Mouse (Mus musculus) heart, postnatal 0 days (tissue): ENCODE results near the gene Lix1l. TPM values are rescaled to one million over a fixed set of nuclear protein-coding genes. Genes with fewer than 3 reads are reported as not detected.

Source experiments
- ATAC-seq: fragments of 200-750 bp; cut with Nextera tagmentation; 2 replicates; pipeline ENCODE4 v1.8.0; 2017; ENCODE audit warnings: low read depth, moderate number of reproducible peaks, moderate library complexity; ENCODE audit not compliant: insufficient read depth
- DNase-seq: peaks from one replicate; pipeline ENCODE4 v3.0.0-alpha.2; 2016; ENCODE audit warnings: low spot score
- H3K27ac ChIP-seq: fragments of 300-500 bp; sonication (generic); 2 replicates; pipeline ENCODE4 v1.5.1; 2014; ENCODE audit warnings: low read depth, mild to moderate bottlenecking
- H3K27me3 ChIP-seq: fragments of 300-500 bp; sonication (generic); 2 replicates; pipeline ENCODE4 v1.6.1; 2014; ENCODE audit warnings: low read length, mixed read lengths; ENCODE audit not compliant: control insufficient read depth, insufficient read depth
- H3K36me3 ChIP-seq: fragments of 300-500 bp; sonication (generic); replicated peaks from 2 replicates; pipeline ENCODE4 v1.6.1; 2014; ENCODE audit warnings: low read length, mixed read lengths; ENCODE audit not compliant: control insufficient read depth, insufficient read depth
- H3K4me1 ChIP-seq: fragments of 300-500 bp; sonication (generic); 2 replicates; pipeline ENCODE4 v1.6.1; 2014; ENCODE audit warnings: antibody characterized with exemption; ENCODE audit not compliant: control insufficient read depth, insufficient read depth
- H3K4me2 ChIP-seq: fragments of 300-500 bp; sonication (generic); 2 replicates; pipeline ENCODE4 v1.6.1; 2014; ENCODE audit warnings: low read depth, mild to moderate bottlenecking, low read length, moderate library complexity
- H3K4me3 ChIP-seq: fragments of 300-500 bp; sonication (generic); 2 replicates; pipeline ENCODE4 v1.5.1; 2014; ENCODE audit warnings: low read depth, low read length
- H3K9ac ChIP-seq: fragments of 300-500 bp; sonication (generic); replicated peaks from 2 replicates; pipeline ENCODE4 v1.6.1; 2014; ENCODE audit warnings: low read depth, low read length, mixed read lengths
- H3K9me3 ChIP-seq: fragments of 300-500 bp; sonication (generic); replicated peaks from 2 replicates; pipeline ENCODE4 v1.6.1; 2016; ENCODE audit warnings: low read length; ENCODE audit not compliant: control insufficient read depth
- CTCF ChIP-seq: IDR thresholded peaks from 2 replicates; pipeline ENCODE4 v1.5.1; 2016; ENCODE audit warnings: antibody characterized with exemption, control low read depth, low read depth
- EP300 ChIP-seq: IDR thresholded peaks from 2 replicates; pipeline ENCODE4 v1.6.1; 2016; ENCODE audit warnings: antibody characterized with exemption, low read depth
- WGBS: fragments of 180-500 bp; shearing (Covaris S2); extraction: QIAGEN DNeasy Blood & Tissue Kit; methylation state at CpG from one replicate; pipeline ENCODE4 v1.1.7; 2014; 5-methylcytosine and 5-hydroxymethylcytosine counted together
- polyA plus RNA-seq: library from polyadenylated mRNA; unstranded; fragments of >200 nt; fragmentation: Nextera tagmentation; extraction: Ambion mirVana; gene quantifications from 2 replicates; pipeline ENCODE4 v1.2.1, GENCODE M21; 2015
- total RNA-seq: library from RNA; depleted of rRNA; stranded (reverse); fragments of >200 nt; gene quantifications from 2 replicates; pipeline ENCODE4 v1.2.3, GENCODE M21; 2014; ENCODE audit warnings: low replicate concordance; rRNA removed

Gene Lix1l
- total and polyA plus RNA-seq, 2 experiments from 2014 or later: 3.6 to 50.6 TPM

GRCm38 (mm10) chr3:96673514-96673913 is 72.6 kb downstream of the Lix1l start:
- H3K9me3 ChIP-seq: no peaks in the 10 kb centered on the region
- H3K4me2 ChIP-seq: no peak overlapping the region
- WGBS: 56% methylated on average over 4 of the region's 4 CpGs
- TF ChIP-seq EP300: no peak
- no peak overlapping the region for H3K4me3 ChIP-seq
- no peak overlapping the region for H3K27ac ChIP-seq
- H3K4me1 ChIP-seq: no peaks in the 10 kb centered on the region
- no peak overlapping the region for H3K9ac ChIP-seq
- ATAC-seq (no peak), DNase-seq (no peak)
- H3K36me3 ChIP-seq: no peaks in the 10 kb centered on the region
- H3K27me3 ChIP-seq: 0 out of 2 replicates have a peak, but pooled peaks cover 8% of the 10 kb centered on the region

DNA sequence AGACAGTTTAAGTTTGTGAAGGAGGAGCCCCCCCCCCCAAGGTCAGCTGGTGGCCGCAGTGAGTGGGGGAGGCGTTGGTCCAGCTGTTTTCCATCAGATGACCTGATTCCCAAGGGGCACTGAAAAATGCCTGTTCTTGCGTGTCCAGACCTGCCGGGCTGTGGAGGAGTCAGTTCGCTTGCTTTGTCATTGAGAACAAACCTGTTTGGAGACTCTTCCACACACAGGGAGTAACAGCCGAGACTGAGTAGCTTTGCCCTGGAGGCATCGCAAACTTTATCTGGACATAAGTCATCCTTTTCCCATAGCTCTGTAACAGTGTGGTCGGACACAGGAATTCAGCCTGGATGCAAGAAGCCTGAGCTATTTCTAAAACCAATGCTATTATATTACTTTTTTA is 73.5 kb downstream of the Lix1l start:
- H3K27me3 ChIP-seq: peaks cover 8% of the 10 kb centered on the region; the same call in 1 of the 2 replicates
- no peak overlapping the region for H3K4me3 ChIP-seq
- 57% methylated on average over 8 of the region's 8 CpGs for WGBS
- no peaks in the 10 kb centered on the region for H3K36me3 ChIP-seq
- no peaks in the 10 kb centered on the region for H3K4me1 ChIP-seq
- no peak overlapping the region for H3K27ac ChIP-seq
- no peak for ATAC-seq
- no peaks in the 10 kb centered on the region for H3K9me3 ChIP-seq
- DNase-seq: no peak
- no peak for TF ChIP-seq CTCF
- no peak for TF ChIP-seq EP300
- no peak overlapping the region for H3K9ac ChIP-seq
- H3K4me2 ChIP-seq: no peak overlapping the region

GRCm38 (mm10) chr3:96675171-96675570 is 74.2 kb downstream of the Lix1l start:
- no peaks in the 10 kb centered on the region for H3K9me3 ChIP-seq
- H3K9ac ChIP-seq: no peak overlapping the region
- no peaks in the 10 kb centered on the region for H3K4me1 ChIP-seq
- H3K27me3 ChIP-seq: peaks cover 15% of the 10 kb centered on the region; the same call in 1 of the 2 replicates
- DNase-seq: no peak
- 81% methylated on average over 3 of the region's 3 CpGs for WGBS
- H3K27ac ChIP-seq: no peak overlapping the region
- no peak overlapping the region for H3K4me3 ChIP-seq
- no peak overlapping the region for H3K4me2 ChIP-seq
- TF ChIP-seq EP300 (no peak), CTCF (no peak)
- no peak for ATAC-seq
- H3K36me3 ChIP-seq: no peaks in the 10 kb centered on the region

DNA sequence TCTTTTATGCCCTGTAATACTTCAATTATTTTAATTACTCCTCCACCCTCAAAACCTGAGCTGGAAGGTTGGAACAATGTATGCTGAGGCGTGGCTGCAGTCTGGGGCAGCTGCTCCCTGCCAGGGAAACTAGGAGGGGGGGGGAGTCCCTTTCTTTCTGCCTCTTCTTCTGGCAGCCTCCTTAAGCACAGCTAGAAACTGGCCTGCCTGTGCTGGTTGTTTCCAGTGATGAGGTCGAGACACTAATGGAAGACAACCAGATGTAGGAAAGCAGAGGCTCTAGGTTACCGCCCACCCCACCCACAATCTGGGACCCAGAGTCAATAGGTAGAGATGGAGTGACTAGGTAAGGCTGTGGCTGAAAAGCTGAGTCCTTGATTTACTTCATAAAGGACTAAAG is 74.7 kb downstream of the Lix1l start:
- H3K4me2 ChIP-seq: no peak overlapping the region
- TF ChIP-seq EP300 (no peak), CTCF (no peak)
- no peak overlapping the region for H3K9ac ChIP-seq
- DNase-seq (no peak), ATAC-seq (no peak)
- H3K4me3 ChIP-seq: no peak overlapping the region
- H3K27me3 ChIP-seq: peaks cover 16% of the 10 kb centered on the region; the same call in 1 of the 2 replicates
- no peaks in the 10 kb centered on the region for H3K4me1 ChIP-seq
- H3K36me3 ChIP-seq: no peaks in the 10 kb centered on the region
- 64% methylated on average over 3 of the region's 3 CpGs for WGBS
- no peak overlapping the region for H3K27ac ChIP-seq
- H3K9me3 ChIP-seq: no peaks in the 10 kb centered on the region

Other genes starting within 250 kb of the Lix1l start
- gene BC107364, start 148.8 kb upstream of the Lix1l start, total RNA-seq: not detected in 2 replicates
- 0.40 and 0.41 TPM in 2 replicates for gene BC107364, start 148.8 kb upstream of the Lix1l start, polyA plus RNA-seq
- 68.1 and 81.3 TPM in 2 replicates for gene Hfe2, start 76.0 kb upstream of the Lix1l start, total RNA-seq
- 24.7 and 25.9 TPM in 2 replicates for gene Hfe2, start 76.0 kb upstream of the Lix1l start, polyA plus RNA-seq
- 1,058 and 1,196 TPM in 2 replicates for gene Txnip, start 43.2 kb upstream of the Lix1l start, total RNA-seq
- 332 and 600 TPM in 2 replicates for gene Txnip, start 43.2 kb upstream of the Lix1l start, polyA plus RNA-seq
- not detected in 2 replicates for gene Gm16253, start 24.2 kb upstream of the Lix1l start, total RNA-seq
- gene Gm16253, start 24.2 kb upstream of the Lix1l start, polyA plus RNA-seq: 1.1 and 1.2 TPM in 2 replicates
- 10.3 and 13.1 TPM in 2 replicates for gene Polr3gl, start 7.0 kb upstream of the Lix1l start, total RNA-seq
- 37.1 and 38.7 TPM in 2 replicates for gene Polr3gl, start 7.0 kb upstream of the Lix1l start, polyA plus RNA-seq
- 1.2 and 5.3 TPM in 2 replicates for gene Ankrd34a, start 4.5 kb upstream of the Lix1l start, total RNA-seq
- gene Ankrd34a, start 4.5 kb upstream of the Lix1l start, polyA plus RNA-seq: 6.0 and 6.8 TPM in 2 replicates
- gene Rbm8a, start 28.8 kb downstream of the Lix1l start, total RNA-seq: 7.5 and 9.2 TPM in 2 replicates
- 64.7 and 65.4 TPM in 2 replicates for gene Rbm8a, start 28.8 kb downstream of the Lix1l start, polyA plus RNA-seq
- 46.6 and 50.7 TPM in 2 replicates for gene Pex11b, start 34.2 kb downstream of the Lix1l start, total RNA-seq
- gene Pex11b, start 34.2 kb downstream of the Lix1l start, polyA plus RNA-seq: 41.7 and 43.7 TPM in 2 replicates
- not detected in 2 replicates for gene Gm42957, start 34.3 kb downstream of the Lix1l start, total RNA-seq
- gene Gm42957, start 34.3 kb downstream of the Lix1l start, polyA plus RNA-seq: not detected in 2 replicates
- gene Itga10, start 44.4 kb downstream of the Lix1l start, total RNA-seq: 0.46 and 4.2 TPM in 2 replicates
- 0.37 and 0.45 TPM in 2 replicates for gene Itga10, start 44.4 kb downstream of the Lix1l start, polyA plus RNA-seq
- 0.39 and 0.88 TPM in 2 replicates for gene Ankrd35, start 69.0 kb downstream of the Lix1l start, total RNA-seq
- 0.31 and 0.32 TPM in 2 replicates for gene Ankrd35, start 69.0 kb downstream of the Lix1l start, polyA plus RNA-seq
- gene Pias3, start 95.2 kb downstream of the Lix1l start, total RNA-seq: 13.8 and 17.4 TPM in 2 replicates
- gene Pias3, start 95.2 kb downstream of the Lix1l start, polyA plus RNA-seq: 19.3 and 22.5 TPM in 2 replicates
- 2.5 and 9.9 TPM in 2 replicates for gene Nudt17, start 107.4 kb downstream of the Lix1l start, total RNA-seq
- 6.9 and 7.9 TPM in 2 replicates for gene Nudt17, start 107.4 kb downstream of the Lix1l start, polyA plus RNA-seq
- gene Polr3c, start 126.5 kb downstream of the Lix1l start, total RNA-seq: 9.7 and 25.4 TPM in 2 replicates
- gene Polr3c, start 126.5 kb downstream of the Lix1l start, polyA plus RNA-seq: 21.7 and 23.0 TPM in 2 replicates
- gene Rnf115, start 126.5 kb downstream of the Lix1l start, total RNA-seq: 27.0 and 35.6 TPM in 2 replicates
- gene Rnf115, start 126.5 kb downstream of the Lix1l start, polyA plus RNA-seq: 29.0 and 30.0 TPM in 2 replicates
- gene Pdzk1, start 228.1 kb downstream of the Lix1l start, total RNA-seq: 0.50 TPM in 1 of 2 replicates, not detected in the other
- gene Pdzk1, start 228.1 kb downstream of the Lix1l start, polyA plus RNA-seq: 0.11 and 0.12 TPM in 2 replicates
- gene Cd160, start 228.2 kb downstream of the Lix1l start, total RNA-seq: not detected in 2 replicates
- not detected in 2 replicates for gene Cd160, start 228.2 kb downstream of the Lix1l start, polyA plus RNA-seq